ENCODE assay signal across 8 mouse cellular contexts in the genomic region with DNA sequence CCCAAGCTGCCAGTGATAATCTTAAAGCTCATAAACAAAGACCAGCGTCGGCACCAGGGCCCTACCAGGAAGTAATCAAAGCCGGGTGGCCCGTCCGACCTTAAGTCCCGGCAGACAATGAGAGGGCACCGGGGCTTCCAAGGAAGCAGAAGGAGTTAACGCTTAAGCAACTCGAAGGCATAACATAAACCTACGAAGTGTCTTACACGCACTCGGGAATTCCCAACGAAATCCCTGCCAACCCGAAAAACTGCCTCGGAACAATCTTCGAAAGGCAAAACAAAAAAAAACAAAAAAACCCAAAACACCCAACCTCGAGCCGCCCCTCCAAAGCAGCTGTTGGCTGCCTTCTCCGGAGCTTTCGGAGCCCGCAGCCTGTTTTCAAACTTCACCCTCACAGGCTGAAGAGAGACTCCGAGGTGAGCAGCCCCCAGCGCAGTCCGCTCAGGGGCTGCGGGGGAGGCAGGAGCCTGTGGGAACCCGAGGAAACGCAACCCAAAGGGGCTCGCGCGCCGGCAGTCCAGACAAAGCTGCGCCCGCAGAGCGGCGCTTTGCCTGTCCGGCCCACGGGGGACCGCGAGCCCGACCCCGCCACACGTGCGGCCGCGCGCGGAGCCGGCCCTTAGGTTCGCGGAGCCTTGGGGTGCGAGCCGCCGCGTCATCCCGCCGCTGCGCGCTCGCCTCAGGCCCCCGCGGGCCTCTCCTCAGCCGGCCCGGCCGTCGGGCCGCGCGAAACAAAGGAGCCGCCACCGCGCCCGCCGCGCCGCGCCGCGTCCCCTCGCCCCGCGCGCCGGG. TPM values are rescaled to one million over a fixed set of nuclear protein-coding genes. Genes with fewer than 3 reads are reported as not detected.
DNase-seq lines count a peak whose midpoint lies in the region; ATAC-seq and TF ChIP-seq lines count a peak whose summit lies in the region.

No protein-coding gene starts in this region.

- peak overlapping the region; percentile 82 for H3K4me2 ChIP-seq in intestine, embryonic 15.5 days (replicated peaks)

- H3K27me3 ChIP-seq in megakaryocyte, embryonic 14.5 days (replicated peaks), result no peaks in the 10 kb centered on the region
- no peaks in the 10 kb centered on the region for H3K27me3 ChIP-seq in intestine, embryonic 15.5 days (replicated peaks)

- H3K9ac ChIP-seq in intestine, embryonic 15.5 days, result peak overlapping the region; percentile 100

- under 1% methylated on average over 61 of the region's 83 CpGs for WGBS in intestine, embryonic 15.5 days
- under 1% methylated on average over 48 of the region's 83 CpGs for WGBS in lung, adult 2 months

- peak; percentile 51 to 65 for DNase-seq in cerebellum, postnatal 14 days
- peak; percentile 51 for DNase-seq in gastrocnemius, postnatal 10 days
- peak; percentile 55 for DNase-seq in lung, adult 2 months
- DNase-seq in retina, postnatal 1 day, result peak; percentile 60
- peak; percentile 32 for DNase-seq in urinary bladder, postnatal 25 days (ENCODE audit: low spot score)

- H3K4me3 ChIP-seq in megakaryocyte, embryonic 14.5 days (replicated peaks), result peak overlapping the region; percentile 98
- H3K4me3 ChIP-seq in intestine, embryonic 15.5 days (replicated peaks), result peak overlapping the region; percentile 91
- H3K4me3 ChIP-seq in lung, adult 2 months (replicated peaks; ENCODE audit: extremely low read depth, low read depth, low read length), result peak overlapping the region; percentile 91

- no peak for ATAC-seq in megakaryocyte, adult 5-6 weeks (ENCODE audit: poor library complexity, severe bottlenecking)
- ATAC-seq in intestine, embryonic 15.5 days, result peak; percentile 44

- no peak for TF ChIP-seq CTCF in lung, adult 2 months (IDR thresholded peaks at IDR 0.05; ENCODE audit: insufficient read depth, low read length)

- no peaks in the 10 kb centered on the region for H3K9me3 ChIP-seq in megakaryocyte, embryonic 14.5 days
- no peaks in the 10 kb centered on the region for H3K9me3 ChIP-seq in intestine, embryonic 15.5 days

- peaks cover 75% of the 10 kb centered on the region for H3K4me1 ChIP-seq in megakaryocyte, embryonic 14.5 days
- peaks cover 33% of the 10 kb centered on the region for H3K4me1 ChIP-seq in intestine, embryonic 15.5 days (replicated peaks)
- peaks cover 13% of the 10 kb centered on the region for H3K4me1 ChIP-seq in lung, adult 2 months (ENCODE audit: control insufficient read depth, insufficient read depth, low read length)

- no peaks in the 10 kb centered on the region for H3K36me3 ChIP-seq in megakaryocyte, embryonic 14.5 days (replicated peaks; ENCODE audit: low read length)
- no peaks in the 10 kb centered on the region for H3K36me3 ChIP-seq in intestine, embryonic 15.5 days

- TF ChIP-seq POLR2A in lung, adult 2 months (IDR thresholded peaks at IDR 0.05; ENCODE audit: borderline replicate concordance, extremely low read depth, low read depth, low read length), result no peak

- peak overlapping the region; percentile 96 for H3K27ac ChIP-seq in intestine, embryonic 15.5 days

RNA-seq across cellular contexts. Expression of gene Usp3, which starts 0.9 kb away (rescaled TPM):
- polyA plus RNA-seq in megakaryocyte, embryonic 14.5 days (2012; ENCODE audit: insufficient read depth, low replicate concordance), result 6.3 and 7.2 TPM in 2 replicates
- 86.9 and 97.6 TPM in 2 replicates for total RNA-seq in megakaryocyte, adult 5-6 weeks (2015)
- 68.1 and 75.5 TPM in 2 replicates for total RNA-seq in megakaryocyte, adult 5-6 weeks (2017)
- 10 to 100 TPM; 23.1 to 29.7 TPM for total RNA-seq in gastrocnemius, postnatal 10 days (2021)
- polyA plus RNA-seq in intestine, embryonic 15.5 days (2015; fragmentation: Nextera tagmentation; extraction: Ambion mirVana), result 78.9 and 79.5 TPM in 2 replicates
- polyA plus RNA-seq in lung, adult 2 months (2012; rRNA removed), result 10.8 and 15.6 TPM in 2 replicates
